Mouse (Mus musculus): ENCODE measurements at regions not wholly inside any gene's neighbourhood (a gene's known extent, or its start where the extent isn't known, plus 50 kb on each side); places are given as distances from the start of the nearest gene placed in this dataset.

- no peak for DNase-seq
These were observed 55.4 kb upstream of the Arglu1 start for GRCm38 (mm10) chr8:8745615-8746285.

Measured in right cerebral cortex, postnatal 4 days (tissue).